Mouse (Mus musculus) retina, adult 2 months (tissue): ENCODE data around the gene Mtor.

ENCODE experiments used
- DNase-seq: peaks from one replicate; pipeline ENCODE4 v3.0.0-alpha.2; 2012; ENCODE audit warnings: low read depth, low spot score

Gene Mtor

DNA sequence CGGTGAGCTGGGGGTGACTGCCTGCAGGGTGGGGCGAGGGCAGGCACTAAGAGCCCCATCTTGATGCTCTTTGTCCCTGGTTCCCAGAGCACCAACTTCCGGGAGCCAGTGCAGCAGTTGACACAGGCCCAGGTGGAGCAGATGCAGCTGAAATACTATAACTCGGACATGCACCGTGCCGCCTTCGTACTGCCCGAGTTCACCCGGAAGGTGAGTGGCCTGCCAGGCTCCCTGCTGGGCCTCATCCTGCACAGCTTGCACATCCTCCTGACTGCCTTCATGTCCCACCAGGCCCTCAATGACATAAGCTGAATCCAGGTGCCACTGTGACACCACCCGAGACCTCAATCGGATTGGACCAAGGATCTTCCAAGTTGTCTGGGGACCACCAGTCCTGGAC, 145.6 kb downstream of the Mtor start:
- DNase-seq: no peak

DNA sequence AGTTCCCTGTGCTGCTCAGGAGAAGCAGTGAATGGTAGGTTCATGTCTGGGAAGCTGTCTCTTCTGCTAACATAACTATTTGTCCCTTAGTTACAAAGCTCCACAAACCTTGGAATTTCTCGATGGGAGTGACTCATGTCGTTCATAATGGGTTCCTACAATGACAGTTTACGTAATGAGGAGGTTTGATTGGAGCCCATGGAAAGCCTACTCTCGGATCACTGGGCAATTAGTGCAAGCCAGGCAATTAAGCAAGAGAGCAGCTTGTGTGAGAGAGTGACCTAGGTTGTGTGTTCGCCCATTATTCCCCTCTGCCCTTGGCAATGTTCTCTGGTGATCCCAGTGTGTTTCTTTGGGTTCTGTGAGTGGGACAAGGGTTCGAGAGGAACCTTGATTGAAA, 147.5 kb downstream of the Mtor start:
- no peak for DNase-seq

DNA sequence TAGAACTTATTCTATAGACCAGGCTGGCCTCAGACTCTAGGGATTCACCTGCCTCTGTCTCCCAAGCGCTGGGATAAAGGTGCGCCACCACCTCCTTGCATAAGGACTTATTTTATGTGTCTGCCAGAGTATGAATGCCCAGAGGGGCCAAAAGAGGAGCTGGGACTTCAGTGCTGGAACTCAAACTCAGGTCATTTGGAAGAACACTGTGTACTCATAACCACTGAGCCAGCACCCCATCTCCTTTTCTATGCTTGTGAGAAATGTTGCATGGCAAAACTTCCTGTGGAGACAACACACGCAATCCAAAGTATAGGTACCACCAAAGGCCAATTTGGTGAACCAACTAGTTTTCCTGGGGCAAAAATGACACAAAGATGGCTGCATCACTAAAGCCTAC, 148.3 kb downstream of the Mtor start:
- DNase-seq: no peak

DNA sequence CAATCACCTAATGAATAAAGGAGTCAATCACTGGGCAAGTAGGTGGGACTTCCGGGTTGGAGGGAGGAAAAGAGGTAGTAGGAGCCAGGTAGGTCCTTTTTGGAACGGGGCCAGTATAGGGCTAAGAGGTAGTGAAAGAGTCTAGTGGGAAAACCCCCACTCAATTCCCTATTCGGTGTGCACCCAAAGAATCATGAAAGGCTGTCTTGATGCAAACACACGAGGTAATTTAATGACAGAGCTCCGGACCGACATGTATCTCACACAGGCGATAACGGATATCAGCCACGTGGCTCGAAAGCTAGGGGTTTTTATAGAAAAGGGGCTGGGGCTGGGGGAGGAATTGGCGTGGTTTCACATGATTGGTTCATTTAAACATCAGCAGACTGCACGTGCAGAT, 150.4 kb downstream of the Mtor start:
- DNase-seq: no peak

DNA sequence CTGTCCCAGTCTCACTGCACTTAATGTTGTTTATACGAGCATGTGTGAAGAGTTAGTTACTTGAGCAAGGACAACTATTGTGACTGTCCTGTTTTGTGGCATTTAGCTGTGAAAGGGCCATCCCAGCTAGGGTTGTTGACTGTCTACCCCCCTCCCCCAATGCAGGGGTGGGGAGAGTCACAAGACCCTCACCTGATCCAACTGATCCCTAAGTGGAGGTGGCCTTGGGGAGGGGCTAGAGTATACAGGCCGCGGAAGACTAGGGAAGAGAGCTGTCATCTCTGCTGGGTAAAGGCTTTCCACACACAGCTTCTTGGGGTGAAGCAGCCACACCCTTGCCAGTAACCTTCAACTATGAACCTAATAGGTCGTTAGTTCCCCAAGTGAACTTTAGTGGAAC, 151.9 kb downstream of the Mtor start:
- DNase-seq: no peak

DNA sequence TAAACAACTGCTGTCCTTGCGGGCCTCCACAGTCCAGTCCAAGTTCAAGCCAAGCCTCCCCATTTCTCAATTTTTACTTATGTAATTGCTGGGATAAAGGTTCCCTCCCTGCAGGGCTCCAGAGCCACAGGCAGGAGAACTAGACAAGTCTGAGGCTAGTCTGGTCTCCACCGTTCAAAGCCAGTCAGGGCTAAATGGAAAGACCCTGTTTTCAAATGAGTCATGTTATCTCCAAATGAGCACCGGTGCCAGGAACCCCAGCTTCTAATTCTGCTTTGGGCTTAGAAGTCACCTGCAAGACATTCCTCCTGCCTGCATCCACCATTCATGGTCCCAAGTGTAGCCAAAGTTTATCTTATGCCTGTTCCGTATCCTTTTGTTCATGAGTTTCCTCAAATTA, 153.5 kb downstream of the Mtor start:
- no peak for DNase-seq

DNA sequence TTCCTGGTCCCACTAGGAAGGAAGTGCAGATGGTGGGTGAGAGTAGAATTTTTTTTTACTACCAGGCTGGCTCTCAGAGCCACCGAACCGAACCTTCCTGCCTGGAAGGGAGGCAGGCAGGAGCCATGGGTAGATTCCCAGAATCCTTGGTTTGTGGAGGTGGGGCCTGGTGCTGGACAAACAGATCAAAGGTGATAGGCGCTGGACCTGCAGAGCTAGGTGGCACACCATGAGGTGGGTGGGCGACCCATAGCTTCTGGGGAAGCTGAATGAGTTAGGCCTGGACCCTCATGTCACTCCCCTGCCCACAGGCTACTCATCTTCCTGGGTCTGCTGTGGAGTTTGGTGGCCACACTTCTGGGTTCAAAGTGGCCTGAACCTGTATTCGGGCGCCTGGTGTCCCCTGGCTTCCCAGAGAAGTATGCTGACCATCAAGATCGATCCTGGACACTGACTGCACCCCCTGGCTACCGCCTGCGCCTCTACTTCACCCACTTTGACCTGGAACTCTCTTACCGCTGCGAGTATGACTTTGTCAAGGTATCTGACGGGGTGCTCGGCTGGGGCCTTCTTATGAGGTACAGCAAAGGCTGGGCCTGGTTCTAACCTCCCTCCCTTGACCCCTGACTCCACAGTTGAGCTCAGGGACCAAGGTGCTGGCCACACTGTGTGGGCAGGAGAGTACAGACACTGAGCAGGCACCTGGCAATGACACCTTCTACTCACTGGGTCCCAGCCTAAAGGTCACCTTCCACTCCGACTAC, 154.1 kb downstream of the Mtor start, which contains the start of gene Masp2:
TSS of gene Masp2 (plus strand) at position 198 of the 764 bp plus-strand sequence.
- no peak for DNase-seq

DNA sequence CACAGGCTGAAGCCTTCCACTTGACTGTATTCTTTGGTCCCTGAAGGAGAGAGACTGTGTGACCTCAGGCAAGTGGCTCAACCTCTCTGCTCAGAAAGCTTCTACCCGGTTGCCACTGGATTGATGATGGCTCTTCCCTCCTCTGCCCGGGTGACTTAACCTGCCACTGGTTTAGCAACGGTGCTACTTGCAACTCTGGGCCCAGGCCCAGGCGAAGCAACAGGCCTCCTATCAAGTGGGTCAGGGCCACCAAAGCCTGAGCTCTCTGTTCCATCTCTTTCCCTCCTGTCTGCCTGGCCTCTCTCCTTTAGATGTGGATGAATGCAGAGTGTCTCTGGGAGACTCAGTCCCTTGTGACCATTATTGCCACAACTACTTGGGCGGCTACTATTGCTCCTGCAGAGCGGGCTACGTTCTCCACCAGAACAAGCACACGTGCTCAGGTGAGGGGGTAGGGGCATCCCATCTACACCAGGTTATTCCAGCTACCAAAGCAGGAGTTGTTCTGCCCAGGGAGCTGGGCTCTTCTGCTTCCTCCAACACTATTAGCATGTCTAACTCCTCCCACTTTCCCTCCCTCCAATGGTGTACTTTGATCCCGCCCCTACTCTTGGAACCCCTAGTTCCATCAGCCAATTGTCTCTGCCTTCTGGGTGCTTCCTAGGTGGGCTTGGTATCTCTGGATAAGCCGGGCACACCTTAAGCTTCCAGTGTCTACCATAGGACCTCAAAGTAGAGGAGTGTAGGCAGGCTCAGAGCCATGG, 155.1 kb downstream of the Mtor start:
- DNase-seq: no peak

DNA sequence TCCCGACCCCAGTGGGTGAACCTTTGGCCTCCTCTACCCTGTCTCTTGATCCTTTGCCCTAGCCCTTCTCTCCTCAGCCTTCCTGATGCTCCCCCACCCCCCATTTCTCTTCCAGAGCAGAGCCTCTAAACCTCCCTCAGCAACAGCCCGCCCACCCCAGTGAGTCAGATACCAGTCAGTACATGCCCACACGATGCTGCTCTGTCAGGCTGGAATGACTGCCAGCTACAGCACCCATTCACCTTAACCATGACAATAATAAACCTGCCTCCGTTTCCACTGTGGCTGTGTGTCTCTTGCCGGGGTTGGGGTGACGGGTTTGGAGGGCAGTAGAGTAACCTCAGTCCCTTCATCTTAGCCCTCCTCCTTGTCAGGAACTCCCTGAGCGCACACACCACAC, 155.7 kb downstream of the Mtor start:
- DNase-seq: no peak

DNA sequence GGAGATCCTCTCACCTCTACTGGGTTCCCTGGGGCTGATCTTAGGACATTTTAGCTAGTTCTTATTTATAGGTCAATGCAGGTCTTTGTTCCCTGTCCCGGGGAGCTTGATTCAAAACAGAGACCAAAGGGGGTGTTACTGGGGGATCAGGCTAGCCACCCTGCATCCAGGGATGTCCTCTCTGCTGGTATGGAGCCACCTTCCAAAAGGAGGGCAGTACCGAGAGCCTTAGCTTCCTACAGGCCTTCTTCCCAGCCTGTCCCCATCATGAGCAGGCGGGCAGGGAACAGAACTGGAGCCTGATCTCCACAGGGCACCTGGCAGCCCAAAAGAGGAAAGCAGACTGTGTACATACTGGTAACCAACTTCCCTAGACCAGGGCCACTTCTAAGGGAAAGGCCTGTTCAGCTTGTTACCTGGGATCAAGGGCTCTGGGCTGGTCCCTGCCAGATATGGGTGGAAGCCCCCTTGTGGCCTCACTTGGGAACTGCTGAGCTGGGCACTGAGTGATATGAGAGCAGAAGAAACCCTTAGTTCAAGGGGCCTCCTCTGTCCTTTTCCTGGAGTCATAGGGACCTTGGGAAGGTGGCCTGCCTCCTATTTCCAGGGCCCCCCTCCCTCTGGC, 156.2 kb downstream of the Mtor start:
- no peak for DNase-seq
